Mouse (Mus musculus) MEL (cell line): ENCODE measurements around the gene Grik5. TPM values are rescaled to one million over a fixed set of nuclear protein-coding genes. Genes with fewer than 3 reads are reported as not detected.

ENCODE experiments used
- DNase-seq: peaks from one replicate; pipeline ENCODE4 v3.0.0; 2011; ENCODE audit warnings: low read depth, low spot score
- H3K27ac ChIP-seq: 2 replicates; pipeline ENCODE4 v1.5.1; 2012; ENCODE audit warnings: low read depth, mild to moderate bottlenecking, control low read depth, low read length, moderate library complexity; ENCODE audit not compliant: control insufficient read depth
- H3K27me3 ChIP-seq, 2 experiments: fragments of 150-350 bp in 1 of 2; sonication (generic) in 1 of 2; 2 replicates each; pipeline ENCODE4 v1.6.1; 2012; ENCODE audit warnings: low read length in 2 of 2, mild to moderate bottlenecking in 2 of 2, improper control_type of control experiment in 1 of 2, moderate library complexity in 1 of 2; ENCODE audit not compliant: insufficient read depth in 2 of 2, control insufficient read depth in 1 of 2
- H3K36me3 ChIP-seq, 2 experiments: 2 replicates each; pipeline ENCODE4 v1.6.1; 2012 to 2014; ENCODE audit warnings: low read length in 2 of 2, improper control_type of control experiment in 1 of 2, inconsistent platforms in 1 of 2, mild to moderate bottlenecking in 1 of 2; ENCODE audit not compliant: insufficient read depth in 2 of 2, control insufficient read depth in 1 of 2
- H3K4me1 ChIP-seq, 2 experiments: fragments of 150-350 bp in 1 of 2; sonication (generic) in 1 of 2; 2 replicates each; pipeline ENCODE4 v1.6.1; 2012; ENCODE audit warnings: low read length in 2 of 2, improper control_type of control experiment in 1 of 2, mild to moderate bottlenecking in 1 of 2; ENCODE audit not compliant: insufficient read depth in 2 of 2, control insufficient read depth in 1 of 2
- H3K4me3 ChIP-seq, 2 experiments: fragments of 150-350 bp in 1 of 2; sonication (generic) in 1 of 2; 2 replicates each; pipeline ENCODE4 v1.5.1; 2012; ENCODE audit warnings: low read depth in 2 of 2, low read length in 2 of 2, mild to moderate bottlenecking in 2 of 2, moderate library complexity in 2 of 2, control low read depth in 1 of 2, improper control_type of control experiment in 1 of 2; ENCODE audit not compliant: control insufficient read depth in 1 of 2, insufficient read depth in 1 of 2
- H3K79me2 ChIP-seq: 2 replicates; pipeline ENCODE4 v1.6.1; 2012; ENCODE audit warnings: mild to moderate bottlenecking, low read length, moderate library complexity; ENCODE audit not compliant: control insufficient read depth, poor library complexity, insufficient read depth
- H3K9ac ChIP-seq: 2 replicates; pipeline ENCODE4 v1.6.1; 2012; ENCODE audit warnings: low read depth, mild to moderate bottlenecking, control low read depth, low read length, moderate library complexity; ENCODE audit not compliant: control insufficient read depth, poor library complexity, severe bottlenecking
- H3K9me3 ChIP-seq: fragments of 150-350 bp; sonication (generic); replicated peaks from 2 replicates; pipeline ENCODE4 v1.6.1; 2012; ENCODE audit warnings: mild to moderate bottlenecking, low read length, improper control_type of control experiment, moderate library complexity; ENCODE audit not compliant: insufficient read depth
- CHD1 ChIP-seq: IDR thresholded peaks from 2 replicates; pipeline ENCODE4 v1.6.1; 2012; ENCODE audit warnings: low read depth, mild to moderate bottlenecking, inconsistent platforms, low read length, improper control_type of control experiment
- CTCF ChIP-seq, 3 experiments: IDR thresholded peaks in 2 of 3; conservative IDR thresholded peaks in 1 of 3; 2 replicates each; pipeline ENCODE4 v1.5.1; 2011 to 2012; ENCODE audit warnings: low read length in 3 of 3, low read depth in 2 of 3, mild to moderate bottlenecking in 2 of 3, improper control_type of control experiment in 1 of 3, inconsistent platforms in 1 of 3, mixed read lengths in 1 of 3, moderate library complexity in 1 of 3; ENCODE audit not compliant: control insufficient read depth in 1 of 3, insufficient read depth in 1 of 3, poor library complexity in 1 of 3, severe bottlenecking in 1 of 3
- GATA1 ChIP-seq: IDR thresholded peaks from 2 replicates; pipeline ENCODE4 v1.6.1; 2011; ENCODE audit warnings: low read depth, low read length, improper control_type of control experiment
- JUND ChIP-seq: IDR thresholded peaks from 2 replicates; pipeline ENCODE4 v1.6.1; 2011; ENCODE audit warnings: low read depth, mild to moderate bottlenecking, improper control_type of control experiment, low read length
- MAFK ChIP-seq: IDR thresholded peaks from 2 replicates; pipeline ENCODE4 v1.6.1; 2011; ENCODE audit warnings: low read depth, mild to moderate bottlenecking, low read length, improper control_type of control experiment, borderline replicate concordance
- MAX ChIP-seq: IDR thresholded peaks from 2 replicates; pipeline ENCODE4 v1.6.1; 2011; ENCODE audit warnings: low read length, improper control_type of control experiment
- MEF2A ChIP-seq: IDR thresholded peaks from 2 replicates; pipeline ENCODE4 v1.6.1; 2014; ENCODE audit warnings: low read depth, mild to moderate bottlenecking, inconsistent platforms, low read length, improper control_type of control experiment; ENCODE audit not compliant: poor library complexity, insufficient replicate concordance, severe bottlenecking; ENCODE audit errors: extremely low read depth
- MXI1 ChIP-seq: IDR thresholded peaks from 2 replicates; pipeline ENCODE4 v1.6.1; 2011; ENCODE audit warnings: mild to moderate bottlenecking, low read depth, low read length, improper control_type of control experiment
- MYB ChIP-seq: IDR thresholded peaks from 2 replicates; pipeline ENCODE4 v1.6.1; 2011; ENCODE audit warnings: mild to moderate bottlenecking, low read depth, low read length, improper control_type of control experiment
- NELFE ChIP-seq: IDR thresholded peaks from 2 replicates; pipeline ENCODE4 v1.6.1; 2011; ENCODE audit warnings: low read depth, low read length, improper control_type of control experiment
- POLR2A ChIP-seq, 2 experiments: IDR thresholded peaks; 2 replicates each; pipeline ENCODE4 v1.6.1; 2011 to 2012; ENCODE audit warnings: low read length in 2 of 2, mild to moderate bottlenecking in 2 of 2, control low read depth in 1 of 2, improper control_type of control experiment in 1 of 2, low read depth in 1 of 2, moderate library complexity in 1 of 2; ENCODE audit not compliant: control insufficient read depth in 1 of 2, insufficient read depth in 1 of 2, poor library complexity in 1 of 2
- POLR2AphosphoS2 ChIP-seq: IDR thresholded peaks from 2 replicates; pipeline ENCODE4 v1.6.1; 2011; ENCODE audit warnings: low read length, improper control_type of control experiment
- RCOR1 ChIP-seq: IDR thresholded peaks from 2 replicates; pipeline ENCODE4 v1.6.1; 2012; ENCODE audit warnings: low read depth, mild to moderate bottlenecking, inconsistent platforms, low read length, improper control_type of control experiment
- TBP ChIP-seq: IDR thresholded peaks from 2 replicates; pipeline ENCODE4 v1.8.0; 2011; ENCODE audit warnings: low read depth, low read length, improper control_type of control experiment
- UBTF ChIP-seq: IDR thresholded peaks from 2 replicates; pipeline ENCODE4 v1.6.1; 2012; ENCODE audit warnings: low read depth, mild to moderate bottlenecking, inconsistent platforms, low read length, improper control_type of control experiment, moderate library complexity, borderline replicate concordance; ENCODE audit not compliant: insufficient read depth
- ZC3H11A ChIP-seq: IDR thresholded peaks from 2 replicates; pipeline ENCODE4 v1.6.1; 2012; ENCODE audit warnings: low read depth, mild to moderate bottlenecking, inconsistent platforms, low read length, improper control_type of control experiment
- polyA plus RNA-seq, 2 experiments: library from polyadenylated mRNA; stranded (reverse) in 1 of 2; unstranded in 1 of 2; fragments of >175 nt in 1 of 2; fragments of >200 nt in 1 of 2; gene quantifications; 2 replicates each; pipeline versions ENCODE4 v1.2.1 to v1.2.4; 2012; ENCODE audit warnings: low replicate concordance in 2 of 2, low read depth in 1 of 2; ENCODE audit not compliant: insufficient read length in 2 of 2, insufficient read depth in 1 of 2, missing spikeins in 1 of 2
- total RNA-seq: library from RNA; depleted of rRNA; stranded (reverse); fragments of 300-350 nt; gene quantifications from 2 replicates; pipeline ENCODE4 v1.2.3, GENCODE M21; 2012

Grik5 gene
- total and polyA plus RNA-seq, 3 experiments: 3.5 to 22.0 TPM; not detected in 1

GRCm38 (mm10) chr7:25006171-25006570 is 66.0 kb downstream of the Grik5 start:
- H3K27me3 ChIP-seq: no peaks in the 10 kb centered on the region; a peak in 1 of 4 replicates
- no peak for DNase-seq
- no peaks in the 10 kb centered on the region for H3K9me3 ChIP-seq
- no peak for TF ChIP-seq MAX
- H3K9ac ChIP-seq: no peak overlapping the region
- no peaks in the 10 kb centered on the region for H3K79me2 ChIP-seq
- no peaks in the 10 kb centered on the region for H3K4me1 ChIP-seq
- H3K4me3 ChIP-seq: no peak overlapping the region
- H3K27ac ChIP-seq: no peak overlapping the region
- H3K36me3 ChIP-seq: no peaks in the 10 kb centered on the region

- Histone ChIP-seq H3K4me3 (no peak within 1 kb of the TSS), H3K9ac (no peak within 1 kb of the TSS), H3K9me3 (no peaks in the 10 kb centered on the region), H3K36me3 (no peaks in the 10 kb centered on the region), H3K79me2 (no peaks in the 10 kb centered on the region), H3K27ac (no peak within 1 kb of the TSS), H3K27me3 (no peaks in the 10 kb centered on the region; a peak in 1 of 4 replicates), H3K4me1 (no peaks in the 10 kb centered on the region)
- no peak for TF ChIP-seq JUND
- no peak for TF ChIP-seq POLR2AphosphoS2
- no peak for TF ChIP-seq RCOR1
- no peak for TF ChIP-seq MXI1
- no peak for TF ChIP-seq POLR2A (IDR thresholded peaks at IDR 0.05; ENCODE audit: control insufficient read depth in 1 of 2, insufficient read depth in 1 of 2, low read depth in 1 of 2, low read length in 2 of 2, poor library complexity in 1 of 2)
- no peak for TF ChIP-seq MAFK
- no peak for TF ChIP-seq CTCF (IDR thresholded peaks at IDR 0.05 in 2 of 3, conservative IDR thresholded peaks at IDR 0.05 in 1 of 3; ENCODE audit: control insufficient read depth in 1 of 3, insufficient read depth in 1 of 3, low read depth in 2 of 3, low read length in 3 of 3, poor library complexity in 1 of 3, severe bottlenecking in 1 of 3)
- TF ChIP-seq NELFE: no peak
- TF ChIP-seq ZC3H11A: no peak
- no peak for TF ChIP-seq GATA1
- no peak for DNase-seq
Observed at GRCm38 (mm10) chr7:25005421-25006065, 66.6 kb downstream of the Grik5 start, which contains the start of gene Atp1a3. Gene Atp1a3 (minus strand): TSS chr7:25005958.

GRCm38 (mm10) chr7:25004806-25005205 is 67.3 kb downstream of the Grik5 start:
- H3K27ac ChIP-seq: no peak overlapping the region
- DNase-seq: no peak
- no peaks in the 10 kb centered on the region for H3K4me1 ChIP-seq
- H3K36me3 ChIP-seq: no peaks in the 10 kb centered on the region
- H3K9ac ChIP-seq: no peak overlapping the region
- H3K9me3 ChIP-seq: no peaks in the 10 kb centered on the region
- no peak for TF ChIP-seq MYB
- TF ChIP-seq UBTF: no peak
- no peak for TF ChIP-seq MAFK
- no peak for TF ChIP-seq MXI1
- no peak for TF ChIP-seq MEF2A
- TF ChIP-seq ZC3H11A: no peak
- TF ChIP-seq TBP: no peak
- TF ChIP-seq CHD1: no peak
- H3K4me3 ChIP-seq: no peak overlapping the region
- no peaks in the 10 kb centered on the region for H3K79me2 ChIP-seq
- H3K27me3 ChIP-seq: no peaks in the 10 kb centered on the region; a peak in 1 of 4 replicates
